Mouse (Mus musculus): ENCODE data around the gene Irf8. TPM values are rescaled to one million over a fixed set of nuclear protein-coding genes. Genes with fewer than 3 reads are reported as not detected.

Irf8 gene
- polyA plus RNA-seq, 1 experiment from 2014 or later = 4.2 TPM

- 79% methylated on average over 17 of the region's 17 CpGs for WGBS
- Histone ChIP-seq H3K36me3 (no peaks in the 10 kb centered on the region), H3K4me1 (replicated peaks) (no peaks in the 10 kb centered on the region), H3K27me3 (no peaks in the 10 kb centered on the region), H3K9me3 (no peaks in the 10 kb centered on the region), H3K4me2 (no peak overlapping the region), H3K9ac (no peak overlapping the region), H3K4me3 (no peak overlapping the region), H3K27ac (replicated peaks) (no peak overlapping the region)
- ATAC-seq (ENCODE audit: low FRiP score, low read depth) = no peak
These were observed 11.2 kb upstream of the Irf8 start for GRCm38 (mm10) chr8:120724816-120725575.

DNA sequence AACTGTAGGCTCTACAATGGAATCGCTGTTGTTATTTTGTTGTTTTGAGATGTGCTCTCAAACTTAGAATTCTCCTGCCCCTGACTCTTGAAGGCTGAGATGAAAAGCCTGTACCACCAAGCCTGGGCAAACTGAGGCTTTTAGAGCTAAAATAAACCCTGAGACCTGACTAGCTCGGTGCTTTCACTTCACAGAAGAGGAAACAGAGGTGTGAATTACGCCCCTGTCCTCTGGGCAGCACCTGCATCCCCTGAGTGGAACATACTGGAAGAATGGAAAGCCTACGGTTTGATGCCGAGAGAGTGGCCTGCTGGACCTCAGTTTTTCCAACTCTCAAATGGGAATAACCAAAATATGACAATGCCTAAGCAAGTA, 10.6 kb upstream of the Irf8 start:
- H3K36me3 ChIP-seq = no peaks in the 10 kb centered on the region
- ATAC-seq (ENCODE audit: low FRiP score, low read depth) = no peak
- no peaks in the 10 kb centered on the region for H3K9me3 ChIP-seq
- H3K27ac ChIP-seq (replicated peaks) = no peak overlapping the region
- no peak overlapping the region for H3K9ac ChIP-seq
- 0 out of 2 replicates have a peak, but pooled peaks cover 3% of the 10 kb centered on the region for H3K27me3 ChIP-seq
- H3K4me1 ChIP-seq (replicated peaks) = no peaks in the 10 kb centered on the region
- H3K4me3 ChIP-seq = no peak overlapping the region
- 91% methylated on average over 5 of the region's 5 CpGs for WGBS
- no peak overlapping the region for H3K4me2 ChIP-seq

- Histone ChIP-seq H3K4me3 (no peak overlapping the region), H3K9ac (no peak overlapping the region), H3K27ac (replicated peaks) (no peak overlapping the region), H3K4me1 (replicated peaks) (no peaks in the 10 kb centered on the region), H3K27me3 (0 out of 2 replicates have a peak, but pooled peaks cover 4% of the 10 kb centered on the region), H3K9me3 (no peaks in the 10 kb centered on the region), H3K36me3 (no peaks in the 10 kb centered on the region), H3K4me2 (no peak overlapping the region)
- WGBS = 79% methylated on average over 5 of the region's 5 CpGs
- no peak for ATAC-seq (ENCODE audit: low FRiP score, low read depth)
These were observed 10.1 kb upstream of the Irf8 start for GRCm38 (mm10) chr8:120726051-120726450.

GRCm38 (mm10) chr8:120728488-120729160, 7.5 kb upstream of the Irf8 start:
- H3K36me3 ChIP-seq = no peaks in the 10 kb centered on the region
- H3K27ac ChIP-seq (replicated peaks) = no peak overlapping the region
- H3K27me3 ChIP-seq = 0 out of 2 replicates have a peak, but pooled peaks cover 7% of the 10 kb centered on the region
- no peak for ATAC-seq (ENCODE audit: low FRiP score, low read depth)
- H3K9ac ChIP-seq = no peak overlapping the region
- WGBS = 81% methylated on average over 9 of the region's 9 CpGs
- no peak overlapping the region for H3K4me2 ChIP-seq
- H3K4me1 ChIP-seq (replicated peaks) = peaks cover 4% of the 10 kb centered on the region; the same call in 1 of the 2 replicates
- no peak overlapping the region for H3K4me3 ChIP-seq
- no peaks in the 10 kb centered on the region for H3K9me3 ChIP-seq

- Histone ChIP-seq H3K27ac (replicated peaks) (no peak overlapping the region), H3K4me2 (peak overlapping the region; percentile 31), H3K27me3 (peaks cover 27% of the 10 kb centered on the region), H3K9ac (no peak overlapping the region), H3K4me1 (replicated peaks) (peaks cover 14% of the 10 kb centered on the region), H3K4me3 (no peak overlapping the region), H3K36me3 (no peaks in the 10 kb centered on the region), H3K9me3 (no peaks in the 10 kb centered on the region)
- no peak for ATAC-seq (ENCODE audit: low FRiP score, low read depth)
- WGBS = 31% methylated on average over 14 of the region's 14 CpGs
These were observed 4.6 kb upstream of the Irf8 start for GRCm38 (mm10) chr8:120731582-120731981.

- no peak overlapping the region for H3K9ac ChIP-seq
- H3K27me3 ChIP-seq = peaks cover 29% of the 10 kb centered on the region
- peaks cover 16% of the 10 kb centered on the region for H3K4me1 ChIP-seq (replicated peaks)
- 41% methylated on average over 6 of the region's 6 CpGs for WGBS
- no peaks in the 10 kb centered on the region for H3K9me3 ChIP-seq
- H3K36me3 ChIP-seq = no peaks in the 10 kb centered on the region
- H3K27ac ChIP-seq (replicated peaks) = no peak overlapping the region
- ATAC-seq (ENCODE audit: low FRiP score, low read depth) = no peak
- H3K4me2 ChIP-seq = peak overlapping the region; percentile 31; the same call in 1 of the 2 replicates
- no peak overlapping the region for H3K4me3 ChIP-seq
These were observed 4.1 kb upstream of the Irf8 start for GRCm38 (mm10) chr8:120732068-120732467.

GRCm38 (mm10) chr8:120736486-120736885, 328 bp downstream of the Irf8 start:
- H3K27me3 ChIP-seq = peaks cover 33% of the 10 kb centered on the region
- peak overlapping the region; percentile 38 for H3K9ac ChIP-seq
- no peaks in the 10 kb centered on the region for H3K36me3 ChIP-seq
- WGBS = 2% methylated on average over 11 of the region's 11 CpGs
- peak overlapping the region; percentile 98 for H3K4me2 ChIP-seq
- no peak overlapping the region for H3K27ac ChIP-seq (replicated peaks)
- H3K4me1 ChIP-seq (replicated peaks) = peaks cover 15% of the 10 kb centered on the region
- H3K9me3 ChIP-seq = no peaks in the 10 kb centered on the region
- H3K4me3 ChIP-seq = peak overlapping the region; percentile 48
- ATAC-seq (ENCODE audit: low FRiP score, low read depth) = peak; percentile 38; the same call in 1 of the 2 replicates

GRCm38 (mm10) chr8:120737166-120737565, 1.0 kb downstream of the Irf8 start:
- Histone ChIP-seq H3K9me3 (no peaks in the 10 kb centered on the region), H3K27me3 (peaks cover 33% of the 10 kb centered on the region), H3K4me3 (no peak overlapping the region), H3K36me3 (no peaks in the 10 kb centered on the region), H3K4me1 (replicated peaks) (peaks cover 12% of the 10 kb centered on the region), H3K27ac (replicated peaks) (no peak overlapping the region), H3K9ac (no peak overlapping the region), H3K4me2 (no peak overlapping the region)
- WGBS = 68% methylated on average over 7 of the region's 7 CpGs
- no peak for ATAC-seq (ENCODE audit: low FRiP score, low read depth)

DNA sequence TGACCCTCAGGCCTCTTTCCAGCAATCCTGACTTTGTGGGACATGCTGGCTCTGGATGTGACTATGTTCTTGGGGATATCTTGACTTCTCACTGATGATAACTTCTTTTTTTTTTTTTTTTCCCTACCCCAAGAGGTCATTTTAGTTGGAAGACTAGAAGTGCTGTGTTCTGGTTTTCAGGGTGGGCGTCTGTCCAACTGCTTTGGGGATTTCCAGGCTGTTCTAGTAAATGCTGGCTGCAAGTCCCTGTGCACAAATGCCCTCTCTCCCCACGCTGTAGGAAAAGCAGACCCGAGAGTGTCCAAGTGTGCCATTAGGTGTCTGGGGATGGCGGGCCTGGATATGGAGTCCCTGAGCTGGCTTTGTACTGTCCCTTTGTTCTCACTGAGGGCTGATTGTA, 2.6 kb downstream of the Irf8 start:
- peaks cover 12% of the 10 kb centered on the region for H3K4me1 ChIP-seq (replicated peaks)
- H3K4me2 ChIP-seq = no peak overlapping the region
- H3K4me3 ChIP-seq = no peak overlapping the region
- ATAC-seq (ENCODE audit: low FRiP score, low read depth) = no peak
- no peak overlapping the region for H3K9ac ChIP-seq
- no peaks in the 10 kb centered on the region for H3K36me3 ChIP-seq
- peaks cover 28% of the 10 kb centered on the region for H3K27me3 ChIP-seq
- 71% methylated on average over 4 of the region's 4 CpGs for WGBS
- H3K9me3 ChIP-seq = no peaks in the 10 kb centered on the region
- no peak overlapping the region for H3K27ac ChIP-seq (replicated peaks)

GRCm38 (mm10) chr8:120739526-120739925, 3.4 kb downstream of the Irf8 start:
- Histone ChIP-seq H3K27ac (replicated peaks) (no peak overlapping the region), H3K4me2 (no peak overlapping the region), H3K36me3 (no peaks in the 10 kb centered on the region), H3K9ac (no peak overlapping the region), H3K4me3 (no peak overlapping the region), H3K4me1 (replicated peaks) (peaks cover 12% of the 10 kb centered on the region), H3K9me3 (no peaks in the 10 kb centered on the region), H3K27me3 (peaks cover 20% of the 10 kb centered on the region)
- no peak for ATAC-seq (ENCODE audit: low FRiP score, low read depth)
- WGBS = 91% methylated on average over 15 of the region's 15 CpGs

- H3K4me3 ChIP-seq = no peak overlapping the region
- 82% methylated on average over 2 of the region's 2 CpGs for WGBS
- no peaks in the 10 kb centered on the region for H3K36me3 ChIP-seq
- H3K4me2 ChIP-seq = no peak overlapping the region
- no peaks in the 10 kb centered on the region for H3K9me3 ChIP-seq
- no peak overlapping the region for H3K9ac ChIP-seq
- peaks cover 8% of the 10 kb centered on the region for H3K4me1 ChIP-seq (replicated peaks)
- ATAC-seq (ENCODE audit: low FRiP score, low read depth) = no peak
- peaks cover 10% of the 10 kb centered on the region for H3K27me3 ChIP-seq
- no peak overlapping the region for H3K27ac ChIP-seq (replicated peaks)
These were observed 4.4 kb downstream of the Irf8 start for GRCm38 (mm10) chr8:120740579-120740978.

DNA sequence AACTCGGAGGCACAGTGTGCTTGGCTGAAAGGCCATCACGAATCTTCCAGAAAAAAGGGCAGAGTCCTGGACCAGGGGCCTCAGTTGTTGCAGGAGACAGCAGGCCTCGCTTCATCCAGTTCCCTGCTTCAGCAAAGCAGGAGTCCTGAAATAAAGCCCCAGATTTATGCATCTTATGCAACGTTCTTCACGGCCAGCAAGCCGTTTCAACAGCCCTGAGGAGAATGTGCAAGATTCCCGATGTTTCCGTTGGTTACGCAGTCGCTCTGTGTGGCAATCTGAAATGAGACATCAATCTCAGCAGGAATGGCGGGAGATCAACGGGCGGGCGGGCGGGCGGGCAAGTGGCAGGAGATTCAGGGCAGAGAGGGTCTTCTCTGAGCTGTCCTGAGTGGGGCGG, 4.8 kb downstream of the Irf8 start:
- no peak overlapping the region for H3K27ac ChIP-seq (replicated peaks)
- WGBS = 39% methylated on average over 17 of the region's 17 CpGs
- H3K36me3 ChIP-seq = no peaks in the 10 kb centered on the region
- peaks cover 10% of the 10 kb centered on the region for H3K27me3 ChIP-seq
- no peak overlapping the region for H3K9ac ChIP-seq
- ATAC-seq (ENCODE audit: low FRiP score, low read depth) = no peak
- no peak overlapping the region for H3K4me2 ChIP-seq
- H3K4me1 ChIP-seq (replicated peaks) = peaks cover 4% of the 10 kb centered on the region
- H3K4me3 ChIP-seq = no peak overlapping the region
- no peaks in the 10 kb centered on the region for H3K9me3 ChIP-seq

Measured in hindbrain, embryonic 15.5 days (tissue).